Mouse (Mus musculus) E14TG2a.4 (cell line): Measurements from ENCODE around the gene Oxct1.

Experiments used
- H3K27me3 ChIP-seq: 2 replicates; pipeline ENCODE4 v1.6.1; 2014; ENCODE audit warnings: low read length, control low read depth; ENCODE audit not compliant: insufficient read depth
- H3K36me3 ChIP-seq: 2 replicates; pipeline ENCODE4 v1.6.1; 2014; ENCODE audit warnings: low read length, control low read depth; ENCODE audit not compliant: insufficient read depth
- H3K4me1 ChIP-seq: replicated peaks from 2 replicates; pipeline ENCODE4 v1.6.1; 2014; ENCODE audit warnings: low read depth, low read length, control low read depth
- H3K4me3 ChIP-seq: replicated peaks from 2 replicates; pipeline ENCODE4 v1.5.1; 2014; ENCODE audit warnings: mild to moderate bottlenecking, low read length
- H3K9me3 ChIP-seq: 2 replicates; pipeline ENCODE4 v1.6.1; 2014; ENCODE audit warnings: low read length, control low read depth
- CTCF ChIP-seq: conservative IDR thresholded peaks from 2 replicates; pipeline ENCODE4 v1.5.1; 2014; ENCODE audit warnings: low read length
- NANOG ChIP-seq: IDR thresholded peaks from 2 replicates; pipeline ENCODE4 v1.6.1; 2014; ENCODE audit warnings: borderline replicate concordance, low read length, mixed read lengths
- POU5F1 ChIP-seq: IDR thresholded peaks from 2 replicates; pipeline ENCODE4 v1.6.1; 2014; ENCODE audit warnings: low read length, borderline replicate concordance

The Oxct1 gene

GRCm38 (mm10) chr15:4105498-4105897, 79.3 kb downstream of the Oxct1 start:
- Histone ChIP-seq H3K36me3 (peaks cover under 1% of the 10 kb centered on the region; the same call in 1 of the 2 replicates), H3K27me3 (no peaks in the 10 kb centered on the region), H3K4me1 (no peaks in the 10 kb centered on the region), H3K9me3 (no peaks in the 10 kb centered on the region), H3K4me3 (no peak overlapping the region)
- TF ChIP-seq CTCF (no peak), NANOG (no peak), POU5F1 (no peak)

DNA sequence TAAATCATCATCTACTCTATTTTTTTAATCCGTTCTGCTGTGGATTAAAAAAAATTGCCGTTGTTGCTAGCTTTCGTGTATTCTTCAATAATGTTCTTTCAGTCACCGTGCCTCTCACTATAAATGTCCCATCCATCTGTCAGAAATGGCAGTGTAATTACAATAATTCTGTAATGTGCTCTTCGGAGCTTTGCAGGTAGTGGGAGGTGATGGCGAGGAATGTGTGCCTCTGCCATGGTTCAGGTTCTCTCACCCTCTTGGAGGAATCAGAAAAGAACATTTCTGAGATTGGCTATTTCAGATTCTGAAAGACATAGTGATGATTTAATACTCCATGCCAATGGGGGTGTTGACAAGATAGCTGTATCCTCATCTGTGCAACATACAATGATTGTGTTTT, 93.8 kb downstream of the Oxct1 start:
- H3K27me3 ChIP-seq = no peaks in the 10 kb centered on the region
- H3K9me3 ChIP-seq = no peaks in the 10 kb centered on the region
- TF ChIP-seq POU5F1 = no peak
- no peak for TF ChIP-seq NANOG
- no peak for TF ChIP-seq CTCF
- no peaks in the 10 kb centered on the region for H3K36me3 ChIP-seq
- H3K4me1 ChIP-seq = no peaks in the 10 kb centered on the region
- H3K4me3 ChIP-seq = no peak overlapping the region

- H3K36me3 ChIP-seq = peaks cover 6% of the 10 kb centered on the region; the same call in 1 of the 2 replicates
- no peak for TF ChIP-seq CTCF
- no peak for TF ChIP-seq POU5F1
- no peak for TF ChIP-seq NANOG
- H3K4me1 ChIP-seq = no peaks in the 10 kb centered on the region
Measured at GRCm38 (mm10) chr15:4124648-4125047, 98.5 kb downstream of the Oxct1 start.

DNA sequence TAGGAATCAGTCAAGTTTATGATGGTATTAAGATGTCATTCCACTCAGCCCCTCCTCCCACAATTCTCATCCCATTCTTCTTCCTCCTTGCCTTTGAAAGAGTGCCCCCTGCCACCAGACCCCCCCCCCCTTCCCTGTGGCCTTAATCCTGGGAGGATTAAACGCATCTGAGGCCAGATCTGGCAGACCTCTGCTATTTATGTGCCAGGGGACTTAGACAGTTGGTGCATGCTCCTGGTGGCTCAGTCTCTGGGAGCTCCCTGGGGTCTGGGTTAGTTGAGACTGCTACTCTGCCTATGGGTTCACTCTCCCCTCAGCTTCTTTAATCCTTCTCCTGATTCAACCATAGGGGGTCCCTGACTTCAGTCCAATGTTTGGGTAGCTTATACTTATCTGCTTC, 112.3 kb downstream of the Oxct1 start:
- H3K4me3 ChIP-seq = no peak overlapping the region
- no peaks in the 10 kb centered on the region for H3K4me1 ChIP-seq
- no peaks in the 10 kb centered on the region for H3K27me3 ChIP-seq
- TF ChIP-seq POU5F1 (no peak), NANOG (no peak), CTCF (no peak)
- no peaks in the 10 kb centered on the region for H3K9me3 ChIP-seq
- no peaks in the 10 kb centered on the region for H3K36me3 ChIP-seq

More at GRCm38 (mm10) chr15:4124648-4125047, 98.5 kb downstream of the Oxct1 start:
- Histone ChIP-seq H3K4me3 (no peak overlapping the region), H3K9me3 (peaks cover 17% of the 10 kb centered on the region), H3K27me3 (no peaks in the 10 kb centered on the region)

- no peak overlapping the region for H3K4me3 ChIP-seq
- TF ChIP-seq POU5F1 (no peak), NANOG (no peak), CTCF (no peak)
- no peaks in the 10 kb centered on the region for H3K4me1 ChIP-seq
- H3K27me3 ChIP-seq = no peaks in the 10 kb centered on the region
- H3K36me3 ChIP-seq = no peaks in the 10 kb centered on the region
- no peaks in the 10 kb centered on the region for H3K9me3 ChIP-seq
Measured at GRCm38 (mm10) chr15:4139516-4139915, 113.3 kb downstream of the Oxct1 start.

- Histone ChIP-seq H3K9me3 (no peaks in the 10 kb centered on the region), H3K27me3 (no peaks in the 10 kb centered on the region), H3K4me3 (no peak overlapping the region), H3K4me1 (no peaks in the 10 kb centered on the region), H3K36me3 (peaks cover 6% of the 10 kb centered on the region; the same call in 1 of the 2 replicates)
- no peak for TF ChIP-seq CTCF
- no peak for TF ChIP-seq POU5F1
- TF ChIP-seq NANOG = no peak
Measured at GRCm38 (mm10) chr15:4145352-4145751, 119.2 kb downstream of the Oxct1 start.

GRCm38 (mm10) chr15:4147700-4148099, 121.5 kb downstream of the Oxct1 start:
- no peaks in the 10 kb centered on the region for H3K27me3 ChIP-seq
- peaks cover 3% of the 10 kb centered on the region; the same call in 1 of the 2 replicates for H3K9me3 ChIP-seq
- TF ChIP-seq CTCF = no peak
- TF ChIP-seq POU5F1 = no peak
- no peak for TF ChIP-seq NANOG
- H3K4me3 ChIP-seq = no peak overlapping the region
- no peaks in the 10 kb centered on the region for H3K4me1 ChIP-seq
- H3K36me3 ChIP-seq = peaks cover 6% of the 10 kb centered on the region; the same call in 1 of the 2 replicates

DNA sequence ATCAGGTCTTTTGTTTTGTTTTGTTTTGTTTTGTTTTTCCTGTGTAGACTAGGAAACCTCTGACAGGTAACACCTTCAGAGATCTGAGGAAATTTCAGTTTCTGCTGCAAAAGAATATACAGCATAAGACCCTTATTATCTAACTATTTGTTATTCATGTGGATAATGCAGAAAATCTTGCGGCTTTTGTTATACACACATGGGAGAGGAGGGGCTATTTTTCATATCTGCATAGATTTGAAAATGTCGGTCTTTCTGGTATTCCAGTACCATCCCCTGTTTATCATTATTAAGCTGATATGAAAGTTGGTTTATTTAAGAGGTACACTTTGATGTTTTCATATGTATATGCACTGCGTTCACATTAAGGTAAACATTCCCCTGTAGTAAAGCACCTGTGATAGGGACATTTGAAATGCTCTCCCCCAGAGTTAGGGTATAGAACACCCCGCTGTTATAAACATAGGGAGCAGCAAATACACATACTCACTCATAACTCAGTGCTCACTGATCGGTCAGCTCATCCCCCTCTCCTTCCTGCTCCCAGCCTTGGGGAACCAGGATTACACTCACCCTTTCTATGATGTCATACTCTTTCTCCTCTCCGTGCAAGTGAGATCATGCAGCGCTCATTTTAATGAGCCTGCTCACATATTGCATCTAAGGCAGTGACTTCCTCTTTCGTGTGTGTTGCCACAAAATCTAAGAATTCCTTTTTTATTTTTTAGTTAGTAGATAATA, 122.6 kb downstream of the Oxct1 start:
- TF ChIP-seq POU5F1 (no peak), CTCF (no peak), NANOG (no peak)
- Histone ChIP-seq H3K9me3 (peaks cover 9% of the 10 kb centered on the region; the same call in 1 of the 2 replicates), H3K4me1 (no peaks in the 10 kb centered on the region), H3K36me3 (peaks cover 6% of the 10 kb centered on the region; the same call in 1 of the 2 replicates), H3K27me3 (no peaks in the 10 kb centered on the region), H3K4me3 (no peak overlapping the region)

- Histone ChIP-seq H3K4me3 (no peak overlapping the region), H3K36me3 (0 out of 2 replicates have a peak, but pooled peaks cover 4% of the 10 kb centered on the region), H3K4me1 (no peaks in the 10 kb centered on the region), H3K9me3 (peaks cover 9% of the 10 kb centered on the region; the same call in 1 of the 2 replicates), H3K27me3 (no peaks in the 10 kb centered on the region)
- TF ChIP-seq NANOG (no peak), POU5F1 (no peak), CTCF (no peak)
Measured at GRCm38 (mm10) chr15:4154646-4155045, 128.5 kb downstream of the Oxct1 start.
